Mouse (Mus musculus) cerebellum, postnatal 10 days (tissue): Measurements from ENCODE around the gene Tmem51.
A peak's percentile ranks its signal among the peaks of the same experiment; 100 is the strongest.

Experiments
- DNase-seq, 2 experiments: peaks; one replicate each; pipeline ENCODE4 v3.0.0; 2021; ENCODE audit warnings: mixed read lengths in 2 of 2

Gene Tmem51

DNA sequence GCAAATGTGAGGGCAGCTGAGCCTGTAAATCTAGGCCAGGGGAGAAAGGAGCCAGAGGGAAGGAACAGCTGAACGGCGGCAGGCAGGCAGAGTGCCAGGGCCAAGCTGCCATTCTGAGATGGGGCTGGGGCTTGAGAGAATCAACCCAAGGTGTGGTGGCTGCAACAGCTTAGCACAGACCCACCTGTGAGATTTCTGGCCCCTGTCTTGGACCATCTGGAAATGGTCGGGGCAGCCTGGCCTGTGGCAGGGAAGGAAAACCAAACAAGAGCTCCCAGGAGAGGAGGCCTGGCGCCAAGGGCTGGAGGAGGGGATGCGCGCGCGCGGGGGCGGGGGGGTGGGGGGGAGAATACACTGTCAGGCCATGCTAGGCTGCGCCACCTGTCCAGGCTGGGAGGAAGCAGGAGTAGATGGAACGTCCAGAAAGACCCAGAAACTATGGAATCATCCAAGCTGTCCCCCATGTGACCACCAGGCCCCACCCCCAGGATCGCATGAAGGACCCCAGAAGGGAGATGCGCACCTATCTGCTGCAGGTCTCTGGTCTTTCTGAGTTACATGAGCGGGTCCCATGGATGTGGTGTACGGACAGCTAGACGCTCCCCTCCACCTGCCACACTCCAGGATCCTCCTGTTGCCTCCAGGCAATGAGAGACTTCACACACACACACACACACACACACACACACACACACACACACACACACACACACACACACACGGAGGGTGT lies 3.0 kb downstream of the Tmem51 start:
- peak; percentile 97 for DNase-seq

DNA sequence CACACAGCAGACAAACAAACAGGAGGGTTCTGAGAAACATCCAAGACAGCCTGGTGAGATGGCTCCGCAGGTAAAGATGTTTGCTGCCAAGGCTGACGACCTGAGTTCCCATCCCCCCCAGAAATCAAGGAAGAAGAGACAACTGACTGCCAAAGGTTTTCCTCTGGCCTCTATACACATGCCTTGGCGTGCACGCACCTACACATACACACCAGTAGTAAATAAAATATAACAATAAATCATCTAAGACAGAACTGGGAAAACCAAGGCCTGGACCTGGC lies 3.7 kb downstream of the Tmem51 start:
- peak; percentile 46 to 57 for DNase-seq

DNA sequence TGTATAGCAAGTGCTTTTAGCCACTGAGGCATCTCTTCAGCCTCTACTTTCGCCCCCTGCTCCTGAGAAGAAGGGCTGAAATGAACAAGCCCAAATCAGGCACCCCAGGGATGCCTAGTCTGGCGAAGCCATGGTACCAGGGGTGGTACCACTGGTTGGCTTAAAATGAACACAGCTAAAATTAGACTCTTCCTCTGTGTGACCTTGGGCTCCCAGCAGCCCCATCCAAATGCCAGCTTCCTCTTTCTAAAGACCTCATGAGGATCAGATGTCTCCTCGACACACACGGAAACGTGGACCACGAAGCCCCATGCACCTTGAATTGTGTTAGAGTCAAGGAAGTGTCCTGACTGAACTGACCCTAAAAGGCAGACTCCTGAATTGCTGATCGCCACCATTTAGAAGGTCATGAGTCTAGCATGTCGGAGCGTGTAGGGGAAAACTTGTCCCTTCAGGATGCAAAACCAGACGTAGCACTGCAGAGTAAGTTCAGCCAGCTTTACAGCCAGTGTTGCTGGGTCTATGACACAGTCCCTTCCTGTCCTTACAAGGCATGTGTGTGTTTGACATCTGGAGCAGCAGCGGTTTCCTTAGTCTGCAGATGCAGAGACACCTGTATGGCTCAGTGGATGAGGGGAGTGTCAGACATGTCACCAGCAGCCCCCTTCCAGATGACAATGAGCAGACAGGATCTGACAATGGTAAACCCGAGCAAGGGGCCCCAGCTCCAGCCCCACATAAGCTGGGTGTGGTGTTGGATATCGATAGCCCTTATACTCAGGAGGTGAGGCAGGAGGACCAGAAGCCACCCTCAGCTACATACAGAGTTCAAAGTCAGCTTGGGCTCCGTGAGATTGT lies 4.2 kb downstream of the Tmem51 start:
- DNase-seq, result peak in 1 of 2 experiments; percentile 20

DNA sequence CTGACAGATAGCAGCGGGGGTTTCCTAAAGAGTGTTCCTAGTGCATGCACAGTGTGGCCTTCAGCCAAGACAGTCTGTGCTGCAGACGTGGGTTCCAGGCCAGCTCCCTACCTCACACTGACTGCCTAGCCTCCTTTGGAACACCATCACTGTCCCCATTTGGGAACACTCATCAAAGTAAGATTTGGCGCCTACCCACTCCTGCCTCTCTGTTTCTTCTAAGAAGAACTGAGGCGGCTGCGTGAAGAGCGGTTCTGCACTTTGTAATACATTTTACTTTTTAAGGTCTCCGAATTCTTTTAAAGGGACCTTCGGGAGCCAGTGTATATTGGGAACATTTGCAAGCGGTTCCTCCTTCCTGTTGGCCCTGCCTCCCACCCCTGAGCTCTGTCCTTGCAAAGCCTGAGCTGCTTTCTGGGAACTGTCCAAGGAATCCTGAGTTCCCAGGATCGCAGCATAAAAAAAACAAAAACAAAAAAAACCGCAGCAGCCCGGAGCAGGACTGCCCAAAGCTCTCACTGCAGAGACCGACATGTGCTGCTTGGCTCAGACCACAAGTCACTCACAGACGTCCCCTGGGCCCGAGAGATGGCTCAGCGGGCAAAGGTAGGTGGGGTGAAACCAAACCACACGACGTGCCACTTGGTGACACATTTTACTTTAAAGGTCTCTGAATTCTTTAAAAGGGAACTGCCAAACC lies 6.4 kb downstream of the Tmem51 start:
- peak; percentile 71 to 74 for DNase-seq

DNA sequence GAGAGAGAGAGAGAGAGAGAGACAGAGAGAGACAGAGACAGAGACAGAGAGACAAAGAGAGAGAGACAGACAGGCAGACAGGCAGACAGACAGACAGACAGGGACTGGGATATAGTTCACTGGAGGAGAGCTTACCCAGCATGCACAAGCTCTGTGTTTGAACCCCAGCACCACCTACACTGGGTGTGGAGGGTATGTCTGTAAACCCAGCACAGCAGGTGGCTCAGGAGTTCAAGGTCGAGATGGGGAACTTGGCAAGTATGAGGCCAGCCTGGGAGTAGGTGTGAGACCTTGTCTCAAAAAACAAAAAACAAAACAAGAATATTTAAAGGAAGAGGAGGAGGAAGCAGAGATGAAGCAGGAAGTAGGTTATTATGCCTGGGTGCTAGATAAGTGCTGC lies 7.2 kb downstream of the Tmem51 start:
- DNase-seq, result peak in 1 of 2 experiments; percentile 23

DNA sequence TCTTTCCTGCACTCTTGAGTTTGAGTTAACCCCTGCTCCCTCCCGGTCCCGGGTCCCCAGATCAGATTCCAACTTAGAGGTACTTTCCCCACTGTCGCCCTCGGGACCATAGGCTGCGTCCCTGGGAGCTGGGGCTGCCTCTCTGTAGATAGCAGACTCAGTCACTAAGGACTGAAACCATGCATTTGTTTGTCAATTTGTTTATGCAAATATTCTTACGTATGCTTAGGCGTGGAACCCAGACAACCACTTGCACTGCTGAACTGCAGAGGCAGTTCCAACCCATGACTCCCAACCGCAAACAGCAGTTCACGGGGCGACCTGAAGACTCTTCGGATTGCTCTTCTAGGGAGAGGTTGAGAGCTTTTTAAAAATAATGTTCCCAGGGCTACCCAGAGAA lies 8.2 kb downstream of the Tmem51 start:
- DNase-seq, result no peak

DNA sequence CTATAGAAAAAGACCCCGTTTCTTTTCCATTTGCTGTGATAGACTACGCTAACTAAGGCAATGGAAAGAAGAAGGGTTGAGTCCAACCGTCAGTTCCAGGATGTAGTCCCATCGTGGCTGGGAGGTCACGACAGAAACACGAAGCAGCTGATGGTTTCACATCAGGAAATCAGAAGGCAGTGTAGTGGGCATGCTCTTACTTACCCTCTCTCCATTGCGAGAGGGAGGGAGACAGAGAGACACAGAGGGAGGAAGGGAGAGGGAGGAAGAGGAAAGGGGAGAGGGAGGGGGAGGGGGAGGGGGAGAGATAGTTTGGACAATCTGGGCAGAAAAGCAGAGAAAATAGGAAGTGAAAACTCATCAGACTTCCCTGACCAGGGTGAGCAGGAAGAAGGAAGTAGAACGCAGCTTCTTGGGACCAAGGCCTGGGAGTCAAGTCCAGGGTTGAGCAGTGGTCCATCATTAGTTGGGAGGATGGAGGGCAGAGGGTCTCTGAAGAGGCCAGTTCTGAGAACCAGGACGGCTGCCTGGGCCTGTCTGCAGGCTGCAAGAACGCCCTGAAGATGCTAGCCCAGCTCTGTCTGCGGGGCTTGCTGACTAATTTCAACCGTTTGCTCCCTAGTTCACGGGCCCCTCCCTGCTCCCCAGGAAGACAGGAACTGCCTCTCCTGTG lies 9.9 kb downstream of the Tmem51 start:
- DNase-seq, result no peak

DNA sequence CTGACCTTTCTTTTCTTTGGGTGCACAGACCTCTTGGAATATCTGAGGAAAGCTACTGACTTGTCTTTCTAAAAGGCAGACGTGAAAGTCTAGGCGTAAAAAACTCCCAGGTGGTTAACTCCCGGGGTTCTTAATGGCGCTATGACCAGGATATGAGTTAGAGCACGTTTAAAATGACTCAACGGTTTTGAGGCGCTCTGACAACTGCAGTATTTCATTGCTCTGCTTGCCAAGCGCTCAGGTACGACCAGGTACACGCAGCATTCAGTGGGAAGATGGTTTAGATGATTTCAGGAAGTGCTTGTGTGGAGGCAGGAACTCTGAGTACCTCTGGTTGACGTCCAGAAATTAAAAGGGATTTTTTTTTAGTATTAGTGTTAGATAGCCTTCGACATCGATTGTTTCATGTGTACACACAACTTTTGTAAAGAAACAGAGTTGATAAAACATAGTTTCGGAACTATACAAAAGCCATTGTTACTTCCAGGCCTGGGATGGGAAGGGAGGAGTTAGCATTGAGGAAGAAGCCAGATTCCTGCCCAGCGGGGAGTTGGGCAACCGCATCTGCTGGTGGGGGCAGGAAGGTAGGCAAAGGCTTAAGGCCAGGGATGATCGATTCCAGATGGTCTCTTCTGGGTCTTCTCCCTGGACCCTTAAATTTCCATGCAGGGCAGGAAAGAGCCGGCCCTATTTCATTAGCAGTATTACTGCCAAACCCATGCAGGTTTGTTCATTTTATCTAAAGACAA lies 12.7 kb downstream of the Tmem51 start:
- DNase-seq, result peak; percentile 90 to 94

DNA sequence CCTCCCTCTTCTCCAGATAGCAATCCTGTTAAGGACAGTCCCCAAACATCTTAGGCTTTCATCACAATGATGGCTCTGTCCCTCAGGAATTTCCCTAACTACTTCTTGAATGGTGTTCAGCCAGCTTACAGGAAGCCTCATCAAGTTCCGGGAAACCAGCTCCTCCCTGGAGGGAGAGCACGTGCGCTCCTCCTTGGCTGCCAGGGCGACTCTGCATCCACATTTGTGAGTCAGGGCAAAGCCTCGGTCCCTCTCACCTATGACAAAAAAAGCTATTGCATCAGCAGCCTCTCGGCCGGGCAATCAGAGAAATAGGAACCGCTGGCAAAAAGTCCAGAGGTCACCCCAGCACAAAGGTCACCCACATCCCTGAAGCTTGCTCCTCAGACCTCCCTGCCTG lies 13.3 kb downstream of the Tmem51 start:
- peak; percentile 46 to 49 for DNase-seq

DNA sequence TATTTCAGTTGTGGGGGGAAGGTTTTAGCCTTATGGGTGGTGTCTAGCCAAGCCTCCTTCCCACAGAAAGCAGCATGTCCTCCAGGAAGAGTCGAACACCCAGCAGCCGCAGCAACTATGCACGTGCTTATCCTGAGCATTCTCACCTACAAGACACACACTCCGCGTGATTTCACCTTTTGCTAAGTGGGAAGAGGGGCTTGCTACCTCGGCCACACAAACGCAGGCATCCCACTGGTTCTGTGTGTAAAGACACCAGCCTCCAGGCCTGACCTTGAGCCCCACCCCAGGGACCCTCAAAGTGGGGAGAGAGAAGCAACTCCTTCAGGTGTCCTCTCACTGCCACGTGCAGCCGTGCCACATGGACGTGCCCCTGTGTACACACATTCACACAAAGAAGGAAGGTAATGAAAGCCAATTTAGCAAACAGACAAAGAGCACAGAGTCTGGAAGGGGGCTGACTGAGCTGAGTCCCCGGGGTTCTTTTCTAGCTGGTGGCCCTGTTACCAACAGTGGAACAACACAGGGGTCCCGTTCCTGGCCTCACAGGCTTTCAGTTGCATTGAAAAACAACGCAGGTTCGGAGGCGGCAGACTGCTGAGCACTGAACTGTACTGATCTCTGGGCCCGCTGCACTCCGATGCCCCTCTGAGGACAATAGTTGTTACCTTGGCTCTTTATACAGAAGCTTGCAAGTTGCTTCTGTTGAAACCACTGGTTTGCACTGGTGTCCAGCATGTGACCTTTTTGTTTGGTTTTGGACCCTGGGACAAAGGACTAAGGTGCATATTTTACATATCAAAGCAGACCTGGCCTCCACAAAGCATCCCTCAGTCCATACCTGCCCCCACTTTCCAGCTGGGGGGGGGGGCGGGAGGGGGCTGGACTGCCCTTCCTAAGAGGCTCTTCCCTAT lies 14.9 kb downstream of the Tmem51 start:
- peak in 1 of 2 experiments; percentile 26 for DNase-seq

DNA sequence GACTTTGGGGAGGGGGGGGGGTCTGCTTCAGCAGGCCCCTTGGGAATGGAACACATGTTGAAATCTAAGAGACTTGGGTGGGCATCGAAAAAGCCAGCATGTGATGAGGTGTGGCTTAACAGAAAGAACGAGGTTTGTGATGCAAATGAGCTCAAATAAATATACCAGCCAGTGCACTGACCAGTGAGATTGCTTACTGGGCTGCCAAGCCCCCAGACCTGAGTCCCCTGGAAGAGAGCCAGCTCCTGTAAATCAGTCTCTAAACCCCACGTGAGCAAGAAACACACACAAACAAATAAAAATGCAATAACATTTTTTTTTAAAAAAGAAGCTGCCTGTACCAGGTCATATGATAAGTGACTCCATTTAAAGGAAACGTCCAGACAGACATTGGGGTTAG lies 17.5 kb downstream of the Tmem51 start:
- peak; percentile 44 to 58 for DNase-seq

DNA sequence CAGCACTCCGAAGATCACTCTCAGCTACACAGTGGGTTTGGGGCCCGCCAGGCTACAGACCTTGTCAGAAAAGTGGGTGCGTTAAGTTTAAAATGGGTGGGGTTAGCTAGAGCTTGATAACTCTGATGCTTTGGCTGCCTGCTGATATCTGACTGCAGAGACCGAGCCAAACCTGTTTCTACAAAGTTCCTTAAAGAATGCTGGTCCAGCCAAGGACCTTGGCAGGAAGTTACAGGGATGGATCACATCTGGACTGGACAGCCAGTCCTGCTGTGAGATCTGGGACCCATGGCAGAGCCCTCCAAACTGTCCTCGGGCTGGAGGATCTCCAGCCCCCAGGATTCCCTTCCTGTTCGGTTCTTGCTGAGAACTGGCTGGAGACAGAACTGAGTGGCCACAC lies 18.3 kb downstream of the Tmem51 start:
- peak in 1 of 2 experiments; percentile 17 for DNase-seq

DNA sequence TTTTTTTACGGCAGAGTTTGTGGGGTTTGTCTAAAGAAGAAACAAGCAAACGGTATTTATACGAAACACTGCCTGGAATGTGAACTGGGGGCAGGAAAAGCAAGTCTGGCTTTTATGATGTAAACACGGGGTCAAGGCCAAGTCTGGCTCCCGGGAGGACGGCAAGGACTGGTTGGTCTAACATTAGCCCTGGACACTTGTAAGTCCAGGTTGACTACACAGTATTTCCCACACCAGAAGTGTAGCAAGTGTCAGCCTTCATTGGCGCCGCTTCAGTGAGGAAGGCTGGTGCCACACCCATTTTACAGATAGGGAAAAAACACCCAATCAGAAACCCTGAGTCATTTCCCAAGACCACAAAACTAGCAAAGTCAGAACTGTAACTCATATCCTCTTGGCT lies 18.8 kb downstream of the Tmem51 start:
- DNase-seq, result peak in 1 of 2 experiments; percentile 33

DNA sequence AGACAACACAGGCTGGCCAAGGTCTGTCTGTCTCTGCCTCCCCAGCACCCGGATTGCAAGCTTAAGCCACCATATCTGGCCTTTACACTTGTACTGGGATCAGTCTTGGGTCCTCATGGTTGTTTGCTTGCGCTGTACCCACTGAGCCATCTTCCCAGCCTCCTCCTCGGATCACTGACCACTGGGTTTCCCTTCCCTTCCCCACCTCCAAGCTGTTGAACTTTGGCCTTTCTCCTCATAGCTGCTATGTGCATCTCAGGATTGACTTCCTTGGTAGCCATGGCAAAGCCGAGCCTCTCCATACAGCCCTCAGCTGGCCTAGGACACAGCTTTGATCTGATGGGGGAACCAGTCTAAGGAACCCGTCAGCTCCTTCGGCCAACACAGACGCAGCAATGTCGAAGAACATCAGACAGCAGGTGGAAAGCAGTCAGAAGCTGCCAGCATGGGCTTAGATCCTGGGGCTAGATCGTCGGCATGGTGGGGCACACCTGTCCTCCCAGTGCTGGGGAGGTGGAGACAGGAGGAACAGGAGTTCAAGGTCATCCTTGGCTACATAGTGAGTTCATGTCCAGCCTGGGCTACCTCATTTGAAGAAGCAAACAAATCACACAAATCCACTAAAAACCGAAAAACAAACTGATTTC lies 19.4 kb downstream of the Tmem51 start:
- DNase-seq, result no peak

DNA sequence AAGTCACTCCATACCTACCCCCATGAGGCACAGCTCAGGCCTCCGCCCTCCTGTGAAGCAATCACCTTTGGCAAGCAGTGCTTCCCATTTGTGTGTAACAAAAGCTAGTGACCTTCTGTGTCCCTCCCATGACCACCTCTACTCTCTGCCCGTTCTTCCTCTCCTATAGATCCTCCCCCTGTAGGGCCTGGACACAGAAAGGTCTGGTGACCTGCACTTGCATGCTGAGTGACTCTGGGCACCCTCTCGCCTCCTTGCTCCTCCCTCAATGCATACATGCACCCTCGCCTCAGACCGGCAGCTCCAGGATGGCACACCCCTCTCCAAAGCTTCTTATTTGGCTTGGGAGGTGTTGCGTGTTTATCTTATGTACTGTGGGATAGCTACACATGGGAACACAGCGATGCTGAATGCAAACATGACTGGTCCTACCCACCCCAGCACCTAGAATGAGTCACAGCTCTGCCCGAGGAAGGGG lies 21.0 kb downstream of the Tmem51 start:
- DNase-seq, result peak in 1 of 2 experiments; percentile 19

DNA sequence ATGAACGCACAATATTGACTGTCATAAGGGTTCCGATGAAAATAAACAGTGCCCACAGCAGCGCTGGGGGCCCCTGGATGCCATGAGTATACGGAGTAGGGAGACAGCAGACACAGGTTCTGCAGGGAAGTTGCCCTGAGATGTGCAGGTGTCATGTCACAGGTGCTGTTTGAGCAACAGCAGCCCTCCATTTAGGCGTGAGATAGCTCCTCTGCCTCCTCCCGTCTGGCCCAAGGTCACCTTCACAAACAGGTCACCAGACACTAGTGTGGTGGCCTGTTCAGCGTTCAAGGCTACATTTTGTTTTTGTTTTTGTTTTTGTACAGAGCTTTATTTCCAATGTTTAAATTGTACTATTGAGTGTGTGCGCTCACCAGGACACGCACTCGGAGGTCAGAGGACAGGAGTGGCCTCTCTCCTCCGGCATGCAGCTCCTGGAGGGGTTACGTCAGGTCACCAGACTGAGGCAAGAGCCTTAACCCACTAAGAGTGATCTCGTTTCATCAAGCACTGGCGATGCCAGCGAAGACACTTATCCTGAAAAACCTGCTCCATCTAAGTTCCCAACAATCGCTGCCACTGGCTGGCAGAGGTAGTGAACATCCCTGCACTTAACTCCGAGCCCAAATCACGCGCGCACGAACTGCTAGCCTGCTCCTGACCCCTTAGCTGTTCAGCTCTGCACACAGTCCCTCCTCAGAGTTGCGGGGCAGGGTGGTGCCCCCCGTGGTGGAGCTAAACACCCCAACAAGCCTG lies 22.4 kb downstream of the Tmem51 start:
- peak in 1 of 2 experiments; percentile 30 for DNase-seq

DNA sequence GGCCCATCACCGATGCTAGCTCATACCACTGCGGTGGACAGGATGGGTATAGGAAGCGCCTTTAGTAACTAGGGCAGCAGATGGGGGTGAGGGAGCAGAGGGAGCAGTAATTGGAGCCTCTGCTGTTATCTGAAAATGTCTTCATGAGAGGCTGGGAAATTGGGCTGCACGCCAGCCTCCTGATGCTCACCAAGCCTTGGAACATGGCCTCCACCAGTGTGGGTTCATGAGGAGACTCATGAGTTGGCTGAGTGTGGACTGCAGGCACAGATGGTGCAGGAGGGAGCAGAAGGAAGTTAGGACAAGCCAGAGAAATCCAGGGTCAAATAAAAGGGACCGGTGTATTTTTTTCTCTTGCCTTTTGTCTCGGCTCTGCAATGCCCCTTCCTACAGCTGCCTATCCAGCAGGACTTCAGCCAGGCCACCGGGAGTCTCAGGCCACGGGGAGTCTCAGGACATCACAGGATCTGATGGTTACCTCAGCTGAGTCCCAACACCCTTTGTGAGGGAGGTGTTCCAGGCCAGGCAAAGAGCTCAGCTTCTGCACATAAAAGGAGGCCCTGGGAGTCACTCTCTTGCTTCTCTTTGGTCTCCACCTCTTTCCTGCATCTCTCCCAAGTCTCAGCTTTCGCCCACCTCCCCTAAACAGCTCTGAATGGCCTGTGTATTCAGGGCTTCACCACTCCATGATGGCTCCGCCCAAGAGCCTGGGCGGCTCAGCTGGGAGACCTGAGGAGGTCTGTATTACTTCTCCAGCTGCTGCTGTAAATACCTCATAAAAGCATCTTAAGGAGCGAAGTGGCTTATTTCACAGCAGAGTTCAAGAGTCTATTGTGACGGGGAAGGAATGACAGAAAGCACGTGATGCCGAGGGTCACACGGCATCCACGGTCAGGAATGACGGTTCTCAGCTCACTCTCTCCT lies 23.4 kb downstream of the Tmem51 start:
- peak; percentile 97 to 98 for DNase-seq

DNA sequence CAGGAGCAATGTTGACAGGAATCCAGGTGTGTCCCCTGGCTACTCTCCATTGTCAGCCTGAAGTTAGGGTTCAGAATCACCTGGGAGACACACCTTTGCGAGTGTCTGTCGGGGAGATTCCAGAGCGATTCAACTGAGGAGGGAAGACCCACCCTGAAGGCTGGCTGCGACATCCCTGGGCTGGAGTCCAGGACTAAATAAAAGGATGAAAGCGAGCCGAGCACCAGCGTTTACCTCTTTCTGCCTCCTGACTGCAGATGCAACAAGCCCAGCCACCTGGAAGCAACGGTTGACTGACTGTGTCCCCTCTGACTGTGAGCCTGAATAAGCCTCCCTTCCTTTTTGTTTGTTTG lies 24.3 kb downstream of the Tmem51 start:
- peak; percentile 57 to 60 for DNase-seq
